Mouse (Mus musculus): Measurements from ENCODE around the gene Ltk. TPM values are rescaled to one million over a fixed set of nuclear protein-coding genes. Genes with fewer than 3 reads are reported as not detected.

Gene Ltk
- polyA plus RNA-seq, 1 experiment from 2014 or later = 0.33 TPM

GRCm38 (mm10) chr2:119798246-119798927 is 38.2 kb upstream of the Ltk start:
- DNase-seq (ENCODE audit: extremely low spot score, low spot score) = peak; percentile 63
- Histone ChIP-seq H3K4me1 (peaks cover 57% of the 10 kb centered on the region), H3K27ac (no peak overlapping the region), H3K9me3 (no peaks in the 10 kb centered on the region), H3K36me3 (replicated peaks) (peaks cover 4% of the 10 kb centered on the region; the same call in 1 of the 2 replicates), H3K27me3 (ENCODE audit: poor library complexity, severe bottlenecking) (peaks cover 55% of the 10 kb centered on the region), H3K4me3 (peak overlapping the region; percentile 98; the same call in 1 of the 2 replicates)
- 11% methylated on average over 13 of the region's 13 CpGs for WGBS

- Histone ChIP-seq H3K4me3 (peak within 1 kb of the TSS; percentile 98; the same call in 1 of the 2 replicates), H3K27me3 (ENCODE audit: poor library complexity, severe bottlenecking) (peaks cover 47% of the 10 kb centered on the region), H3K36me3 (replicated peaks) (peaks cover 4% of the 10 kb centered on the region; the same call in 1 of the 2 replicates), H3K4me1 (peaks cover 46% of the 10 kb centered on the region), H3K9me3 (no peaks in the 10 kb centered on the region), H3K27ac (no peak within 1 kb of the TSS)
- DNase-seq (ENCODE audit: extremely low spot score, low spot score) = no peak
- 69% methylated on average over 5 of the region's 5 CpGs for WGBS
These were observed 37.1 kb upstream of the Ltk start, which contains the start of gene Tyro3 for GRCm38 (mm10) chr2:119797279-119797783. Gene Tyro3 (plus strand): TSS chr2:119797733.

- 88% methylated on average over 2 of the region's 2 CpGs for WGBS
These were observed 29.8 kb upstream of the Ltk start for GRCm38 (mm10) chr2:119789996-119790395.

GRCm38 (mm10) chr2:119787206-119787883 is 27.1 kb upstream of the Ltk start, which contains the start of gene Rpap1:
Gene Rpap1 (minus strand): TSS chr2:119787537.
- H3K4me3 ChIP-seq = peak within 1 kb of the TSS; percentile 67
- peaks cover 30% of the 10 kb centered on the region for H3K36me3 ChIP-seq (replicated peaks)
- DNase-seq (ENCODE audit: extremely low spot score, low spot score) = peak; percentile 90
- H3K9me3 ChIP-seq = no peaks in the 10 kb centered on the region
- no peaks in the 10 kb centered on the region for H3K27me3 ChIP-seq (ENCODE audit: poor library complexity, severe bottlenecking)
- under 1% methylated on average over 44 of the region's 44 CpGs for WGBS
- peak within 1 kb of the TSS; percentile 90 for H3K27ac ChIP-seq
- H3K4me1 ChIP-seq = peaks cover 15% of the 10 kb centered on the region

More at GRCm38 (mm10) chr2:119789996-119790395, 29.8 kb upstream of the Ltk start:
- H3K27me3 ChIP-seq (ENCODE audit: poor library complexity, severe bottlenecking) = no peaks in the 10 kb centered on the region
- H3K4me3 ChIP-seq = no peak overlapping the region
- DNase-seq (ENCODE audit: extremely low spot score, low spot score) = no peak
- peaks cover 15% of the 10 kb centered on the region for H3K4me1 ChIP-seq
- H3K27ac ChIP-seq = no peak overlapping the region
- H3K9me3 ChIP-seq = no peaks in the 10 kb centered on the region
- H3K36me3 ChIP-seq (replicated peaks) = peaks cover 8% of the 10 kb centered on the region

- Histone ChIP-seq H3K27ac (no peak overlapping the region), H3K4me3 (no peak overlapping the region), H3K27me3 (ENCODE audit: poor library complexity, severe bottlenecking) (peaks cover 6% of the 10 kb centered on the region), H3K9me3 (no peaks in the 10 kb centered on the region), H3K36me3 (replicated peaks) (peaks cover 87% of the 10 kb centered on the region), H3K4me1 (no peaks in the 10 kb centered on the region)
- DNase-seq (ENCODE audit: extremely low spot score, low spot score) = no peak
- WGBS = 94% methylated on average over 6 of the region's 6 CpGs
These were observed 7.0 kb upstream of the Ltk start for GRCm38 (mm10) chr2:119767246-119767645.

- Histone ChIP-seq H3K9me3 (no peaks in the 10 kb centered on the region), H3K4me1 (peaks cover 10% of the 10 kb centered on the region), H3K27me3 (ENCODE audit: poor library complexity, severe bottlenecking) (peaks cover 39% of the 10 kb centered on the region), H3K36me3 (replicated peaks) (peaks cover 53% of the 10 kb centered on the region), H3K27ac (no peak overlapping the region), H3K4me3 (no peak overlapping the region)
- WGBS = 81% methylated on average over 4 of the region's 4 CpGs
- DNase-seq (ENCODE audit: extremely low spot score, low spot score) = no peak
These were observed 3.7 kb upstream of the Ltk start for GRCm38 (mm10) chr2:119763924-119764323.

- WGBS = 85% methylated on average over 1 of the region's 1 CpGs
- H3K27me3 ChIP-seq (ENCODE audit: poor library complexity, severe bottlenecking) = peaks cover 56% of the 10 kb centered on the region
- H3K36me3 ChIP-seq (replicated peaks) = peaks cover 40% of the 10 kb centered on the region
These were observed 2.0 kb upstream of the Ltk start for GRCm38 (mm10) chr2:119762276-119762675.

GRCm38 (mm10) chr2:119758844-119759835 is 1.1 kb downstream of the Ltk start:
- 5% methylated on average over 44 of the region's 44 CpGs for WGBS
- H3K36me3 ChIP-seq (replicated peaks) = peaks cover 11% of the 10 kb centered on the region
- peaks cover 3% of the 10 kb centered on the region; the same call in 1 of the 2 replicates for H3K9me3 ChIP-seq
- peaks cover 25% of the 10 kb centered on the region for H3K4me1 ChIP-seq
- DNase-seq (ENCODE audit: extremely low spot score, low spot score) = peak; percentile 29
- peaks cover 87% of the 10 kb centered on the region for H3K27me3 ChIP-seq (ENCODE audit: poor library complexity, severe bottlenecking)
- H3K27ac ChIP-seq = peak overlapping the region; percentile 62; the same call in 1 of the 2 replicates
- H3K4me3 ChIP-seq = peak overlapping the region; percentile 65

More at GRCm38 (mm10) chr2:119762276-119762675, 2.0 kb upstream of the Ltk start:
- H3K4me3 ChIP-seq = no peak overlapping the region
- no peak overlapping the region for H3K27ac ChIP-seq
- peaks cover 1% of the 10 kb centered on the region; the same call in 1 of the 2 replicates for H3K9me3 ChIP-seq
- DNase-seq (ENCODE audit: extremely low spot score, low spot score) = no peak
- H3K4me1 ChIP-seq = peaks cover 25% of the 10 kb centered on the region

GRCm38 (mm10) chr2:119758101-119758843 is 2.0 kb downstream of the Ltk start:
- WGBS = under 1% methylated on average over 62 of the region's 77 CpGs
- Histone ChIP-seq H3K4me1 (peaks cover 25% of the 10 kb centered on the region), H3K27me3 (ENCODE audit: poor library complexity, severe bottlenecking) (peaks cover 94% of the 10 kb centered on the region), H3K9me3 (peaks cover 3% of the 10 kb centered on the region; the same call in 1 of the 2 replicates), H3K27ac (peak overlapping the region; percentile 62), H3K36me3 (replicated peaks) (peaks cover 2% of the 10 kb centered on the region), H3K4me3 (peak overlapping the region; percentile 65)
- DNase-seq (ENCODE audit: extremely low spot score, low spot score) = peak; percentile 29

GRCm38 (mm10) chr2:119757601-119758100 is 2.6 kb downstream of the Ltk start:
- Histone ChIP-seq H3K9me3 (peaks cover 3% of the 10 kb centered on the region; the same call in 1 of the 2 replicates), H3K27me3 (ENCODE audit: poor library complexity, severe bottlenecking) (peaks cover 98% of the 10 kb centered on the region), H3K4me3 (peak overlapping the region; percentile 65), H3K36me3 (replicated peaks) (no peaks in the 10 kb centered on the region), H3K27ac (peak overlapping the region; percentile 62), H3K4me1 (peaks cover 25% of the 10 kb centered on the region)
- no peak for DNase-seq (ENCODE audit: extremely low spot score, low spot score)
- 2% methylated on average over 26 of the region's 31 CpGs for WGBS

GRCm38 (mm10) chr2:119749260-119749659 is 11.0 kb downstream of the Ltk start:
- 79% methylated on average over 13 of the region's 13 CpGs for WGBS
- no peak for DNase-seq (ENCODE audit: extremely low spot score, low spot score)
- no peak overlapping the region for H3K27ac ChIP-seq
- no peak overlapping the region for H3K4me3 ChIP-seq
- H3K4me1 ChIP-seq = peaks cover 10% of the 10 kb centered on the region
- H3K36me3 ChIP-seq (replicated peaks) = no peaks in the 10 kb centered on the region
- no peaks in the 10 kb centered on the region for H3K9me3 ChIP-seq
- peaks cover 95% of the 10 kb centered on the region for H3K27me3 ChIP-seq (ENCODE audit: poor library complexity, severe bottlenecking)
